Mouse (Mus musculus) forebrain, embryonic 16.5 days (tissue): ENCODE results near the gene Rab11fip3. TPM values are rescaled to one million over a fixed set of nuclear protein-coding genes. Genes with fewer than 3 reads are reported as not detected.

ENCODE experiments used
- ATAC-seq: fragments of 200-750 bp; cut with Nextera tagmentation; 2 replicates; pipeline ENCODE4 v1.8.0; 2017; ENCODE audit warnings: mild to moderate bottlenecking, moderate library complexity
- H3K27ac ChIP-seq: fragments of 300-500 bp; sonication (generic); 2 replicates; pipeline ENCODE4 v1.5.1; 2014; ENCODE audit warnings: low read length, control low read depth
- H3K27me3 ChIP-seq: fragments of 300-500 bp; sonication (generic); replicated peaks from 2 replicates; pipeline ENCODE4 v1.6.1; 2014; ENCODE audit warnings: low read length; ENCODE audit not compliant: control insufficient read depth, insufficient read depth
- H3K36me3 ChIP-seq: fragments of 300-500 bp; sonication (generic); 2 replicates; pipeline ENCODE4 v1.6.1; 2014; ENCODE audit not compliant: control insufficient read depth, insufficient read depth
- H3K4me1 ChIP-seq: fragments of 300-500 bp; sonication (generic); replicated peaks from 2 replicates; pipeline ENCODE4 v1.6.1; 2014; ENCODE audit warnings: low read length; ENCODE audit not compliant: control insufficient read depth, insufficient read depth
- H3K4me2 ChIP-seq: fragments of 300-500 bp; sonication (generic); 2 replicates; pipeline ENCODE4 v1.6.1; 2014; ENCODE audit warnings: mild to moderate bottlenecking, low read length, control low read depth
- H3K4me3 ChIP-seq: fragments of 300-500 bp; sonication (generic); replicated peaks from 2 replicates; pipeline ENCODE4 v1.5.1; 2014; ENCODE audit warnings: mild to moderate bottlenecking, low read length, control low read depth
- H3K9ac ChIP-seq: fragments of 300-500 bp; sonication (generic); replicated peaks from 2 replicates; pipeline ENCODE4 v1.6.1; 2014; ENCODE audit warnings: low read depth, low read length, control low read depth
- H3K9me3 ChIP-seq: fragments of 300-500 bp; sonication (generic); 2 replicates; pipeline ENCODE4 v1.6.1; 2016; ENCODE audit warnings: low read length; ENCODE audit not compliant: control insufficient read depth
- WGBS: fragments of 180-500 bp; shearing (Covaris S2); extraction: QIAGEN DNeasy Blood & Tissue Kit; methylation state at CpG from one replicate; pipeline ENCODE4 v1.1.7; 2014; 5-methylcytosine and 5-hydroxymethylcytosine counted together
- polyA plus RNA-seq: library from polyadenylated mRNA; unstranded; fragments of >200 nt; fragmentation: Nextera tagmentation; extraction: Ambion mirVana; gene quantifications from 2 replicates; pipeline ENCODE4 v1.2.1, GENCODE M21; 2015

The Rab11fip3 gene
- polyA plus RNA-seq, 1 experiment from 2014 or later = 39.9 TPM

DNA sequence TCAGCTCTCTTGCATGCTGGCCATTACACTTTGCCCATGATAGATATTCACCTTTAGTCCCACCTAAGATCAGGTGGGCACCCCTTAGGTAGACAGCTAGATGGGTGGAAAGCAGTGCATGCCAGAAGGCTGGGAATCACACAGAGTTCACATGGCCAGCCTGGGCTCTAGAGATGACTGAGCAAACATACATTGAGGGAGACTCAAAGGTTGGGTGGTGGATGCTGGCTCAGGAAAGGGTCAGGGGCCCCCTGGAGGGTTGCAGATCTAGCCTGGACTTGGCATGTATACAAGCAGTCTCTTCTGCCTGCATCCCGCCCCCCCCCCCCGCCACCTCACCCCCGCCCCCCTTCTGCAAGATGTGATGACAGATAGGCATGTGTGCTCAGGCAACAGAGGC, 118.6 kb downstream of the Rab11fip3 start:
- 0% methylated on average over 1 of the region's 3 CpGs for WGBS
- Histone ChIP-seq H3K4me3 (no peak overlapping the region), H3K27me3 (peaks cover 36% of the 10 kb centered on the region), H3K36me3 (no peaks in the 10 kb centered on the region; the same call in 1 of the 2 replicates), H3K9me3 (no peaks in the 10 kb centered on the region), H3K4me1 (peaks cover 11% of the 10 kb centered on the region), H3K4me2 (no peak overlapping the region), H3K27ac (no peak overlapping the region), H3K9ac (no peak overlapping the region)
- no peak for ATAC-seq

DNA sequence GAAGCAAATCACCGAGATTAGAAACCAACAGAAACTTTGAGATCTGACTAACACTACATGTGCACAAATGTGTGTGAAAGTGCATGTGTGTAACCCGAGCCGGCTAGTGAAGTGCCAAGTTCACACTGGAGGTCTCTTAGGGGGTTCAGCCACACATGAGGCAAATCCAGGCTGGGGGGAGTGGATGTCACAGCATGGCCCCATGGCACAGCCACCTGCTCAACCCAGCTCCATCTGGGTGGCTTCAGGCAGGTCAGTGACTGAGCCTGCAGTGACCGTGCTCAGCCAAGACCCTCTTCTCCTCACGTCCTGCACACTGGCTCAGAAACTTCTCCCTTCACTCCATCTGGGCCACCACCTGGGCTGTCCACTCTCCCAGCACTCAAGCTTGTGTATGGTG, 119.4 kb downstream of the Rab11fip3 start:
- ATAC-seq = no peak
- no peak overlapping the region for H3K9ac ChIP-seq
- H3K4me3 ChIP-seq = no peak overlapping the region
- H3K9me3 ChIP-seq = no peaks in the 10 kb centered on the region
- no peaks in the 10 kb centered on the region for H3K36me3 ChIP-seq
- no peak overlapping the region for H3K27ac ChIP-seq
- 80% methylated on average over 5 of the region's 5 CpGs for WGBS
- no peak overlapping the region for H3K4me2 ChIP-seq
- H3K27me3 ChIP-seq = peaks cover 36% of the 10 kb centered on the region
- peaks cover 11% of the 10 kb centered on the region for H3K4me1 ChIP-seq

DNA sequence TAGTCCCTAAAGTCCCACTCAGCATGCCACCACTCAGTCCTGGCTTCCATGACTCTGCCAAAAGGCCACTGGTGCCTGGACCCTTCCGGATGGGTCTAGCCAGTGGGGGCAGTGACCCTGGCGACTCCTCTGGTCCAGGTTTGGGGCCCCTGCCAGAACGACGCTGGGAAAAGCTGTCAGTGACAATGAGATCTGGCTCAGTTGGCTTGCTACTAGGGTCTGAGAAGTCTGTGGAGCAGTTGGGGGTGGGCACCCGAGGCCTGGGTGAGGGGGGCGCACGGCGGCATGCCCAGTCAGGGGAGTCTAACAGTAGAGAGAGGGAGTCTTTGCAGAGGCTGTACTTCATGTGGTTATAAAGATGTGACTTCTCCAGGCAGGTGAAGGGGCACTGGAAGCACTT, 121.3 kb downstream of the Rab11fip3 start:
- H3K4me2 ChIP-seq = no peak overlapping the region
- WGBS = 78% methylated on average over 8 of the region's 8 CpGs
- no peak for ATAC-seq
- H3K27me3 ChIP-seq = peaks cover 30% of the 10 kb centered on the region
- no peaks in the 10 kb centered on the region for H3K36me3 ChIP-seq
- H3K4me1 ChIP-seq = peaks cover 11% of the 10 kb centered on the region
- H3K4me3 ChIP-seq = no peak overlapping the region
- H3K9me3 ChIP-seq = no peaks in the 10 kb centered on the region
- H3K9ac ChIP-seq = no peak overlapping the region
- H3K27ac ChIP-seq = no peak overlapping the region

DNA sequence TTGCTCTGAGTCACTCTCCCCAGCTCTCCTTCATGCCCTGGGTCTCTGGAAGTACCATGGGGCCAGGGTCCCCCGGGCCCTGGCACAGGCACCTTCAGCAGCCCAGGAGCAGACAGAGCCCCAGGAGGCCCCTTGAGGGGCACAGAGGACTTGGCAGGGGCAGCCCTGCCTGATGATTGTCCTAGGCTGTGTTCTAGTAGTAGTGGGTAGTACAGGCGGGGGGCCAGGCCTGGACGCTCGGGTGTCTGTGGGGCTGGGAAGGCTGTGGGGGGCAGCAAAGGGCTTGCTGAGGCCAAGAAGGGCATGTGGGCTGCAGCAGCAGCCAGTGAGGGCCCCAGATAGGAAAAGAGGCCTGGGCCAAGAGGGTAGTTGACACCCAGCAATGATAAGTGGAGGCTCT, 121.8 kb downstream of the Rab11fip3 start:
- no peaks in the 10 kb centered on the region for H3K36me3 ChIP-seq
- H3K4me1 ChIP-seq = peaks cover 11% of the 10 kb centered on the region
- no peak overlapping the region for H3K27ac ChIP-seq
- H3K9ac ChIP-seq = no peak overlapping the region
- H3K9me3 ChIP-seq = no peaks in the 10 kb centered on the region
- 82% methylated on average over 4 of the region's 4 CpGs for whole genome bisulfite sequencing
- H3K27me3 ChIP-seq = peaks cover 25% of the 10 kb centered on the region
- H3K4me3 ChIP-seq = no peak overlapping the region
- H3K4me2 ChIP-seq = no peak overlapping the region
- ATAC-seq = no peak

GRCm38 (mm10) chr17:25946891-25947290, 122.5 kb downstream of the Rab11fip3 start:
- no peak for ATAC-seq
- Histone ChIP-seq H3K27me3 (peaks cover 18% of the 10 kb centered on the region), H3K4me2 (no peak overlapping the region), H3K9ac (no peak overlapping the region), H3K9me3 (no peaks in the 10 kb centered on the region), H3K36me3 (no peaks in the 10 kb centered on the region), H3K27ac (no peak overlapping the region), H3K4me3 (no peak overlapping the region), H3K4me1 (peaks cover 14% of the 10 kb centered on the region)
- WGBS = 90% methylated on average over 8 of the region's 8 CpGs

GRCm38 (mm10) chr17:25946349-25946748, 123.0 kb downstream of the Rab11fip3 start:
- peaks cover 10% of the 10 kb centered on the region for H3K4me1 ChIP-seq
- H3K27ac ChIP-seq = no peak overlapping the region
- H3K4me2 ChIP-seq = no peak overlapping the region
- H3K9me3 ChIP-seq = no peaks in the 10 kb centered on the region
- WGBS = 75% methylated on average over 7 of the region's 7 CpGs
- ATAC-seq = no peak
- no peaks in the 10 kb centered on the region for H3K36me3 ChIP-seq
- no peak overlapping the region for H3K4me3 ChIP-seq
- peaks cover 12% of the 10 kb centered on the region for H3K27me3 ChIP-seq
- H3K9ac ChIP-seq = no peak overlapping the region

DNA sequence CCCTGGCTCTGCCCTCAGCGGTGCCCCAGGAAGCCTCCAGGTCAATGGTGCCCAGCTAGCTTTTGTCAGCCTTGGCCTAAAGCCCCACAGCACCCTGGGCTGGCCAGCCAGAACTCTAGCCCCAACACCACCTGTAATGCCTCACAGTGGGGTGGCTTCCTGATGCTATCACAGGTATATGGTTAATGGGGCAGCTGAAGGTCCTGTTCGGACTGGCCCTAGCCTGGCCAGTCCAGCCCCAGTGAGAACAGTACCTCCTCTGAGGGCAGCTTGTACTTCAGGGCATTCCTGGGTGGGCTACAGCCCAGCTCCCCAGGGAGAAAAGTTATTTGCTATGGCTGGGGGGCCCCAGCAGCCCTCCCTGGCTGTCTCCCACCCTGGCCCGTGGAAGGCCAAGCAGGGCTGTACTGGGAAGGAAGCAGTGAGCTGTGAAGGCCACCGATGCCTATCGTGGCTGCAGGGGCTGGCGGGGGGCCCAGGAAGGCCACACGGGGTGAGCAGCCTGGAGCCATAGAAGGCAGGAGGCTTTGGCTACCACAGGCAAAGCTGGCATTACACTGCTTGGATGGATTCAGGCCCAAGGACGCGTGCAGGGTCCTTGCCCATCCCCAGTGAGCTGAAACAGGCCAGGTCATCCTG, 123.7 kb downstream of the Rab11fip3 start:
- Histone ChIP-seq H3K9ac (no peak overlapping the region), H3K4me1 (peaks cover 14% of the 10 kb centered on the region), H3K36me3 (no peaks in the 10 kb centered on the region), H3K9me3 (no peaks in the 10 kb centered on the region), H3K4me2 (no peak overlapping the region), H3K4me3 (no peak overlapping the region), H3K27me3 (peaks cover 8% of the 10 kb centered on the region; the same call in 1 of the 2 replicates), H3K27ac (no peak overlapping the region)
- no peak for ATAC-seq
- WGBS = 58% methylated on average over 9 of the region's 9 CpGs

DNA sequence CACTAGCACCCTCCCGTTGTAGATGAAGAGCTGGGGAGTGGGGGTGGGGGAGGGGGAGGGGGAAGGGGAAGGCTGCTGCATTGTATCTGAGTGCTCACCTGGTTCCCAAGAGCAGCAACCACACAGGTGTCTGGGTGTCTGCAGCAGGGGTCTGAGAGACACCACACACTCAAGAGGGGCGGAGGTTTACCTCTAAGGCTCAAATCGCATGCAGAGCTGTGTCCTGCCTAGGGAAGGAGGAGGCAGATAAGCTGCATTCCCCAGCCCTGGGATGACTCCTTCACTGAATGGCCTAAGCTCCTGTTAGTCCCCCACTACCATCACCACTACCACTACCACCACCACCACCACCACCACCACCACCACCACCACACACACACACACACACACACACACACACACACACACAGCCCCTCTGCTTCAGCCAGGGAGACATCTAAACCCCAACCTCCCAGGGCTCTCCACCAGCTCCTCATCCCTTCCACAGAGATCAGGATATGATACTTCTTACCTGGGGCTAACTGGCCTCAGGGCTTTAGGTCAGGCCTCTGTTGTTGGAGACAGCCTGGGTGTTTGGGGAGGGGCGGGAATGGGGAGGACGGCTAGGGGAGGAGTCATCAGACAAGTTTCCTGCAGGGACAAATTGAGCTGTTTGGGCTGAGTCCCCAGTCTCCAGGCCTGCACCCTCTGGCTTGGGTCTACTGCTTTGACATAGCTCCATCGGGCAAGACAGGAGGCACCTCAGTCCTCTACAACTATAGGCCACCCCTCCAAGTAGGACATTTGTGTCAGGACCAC, 124.8 kb downstream of the Rab11fip3 start, which contains the start of the genes Pigq and Nhlrc4:
Pigq (minus strand) TSS at position 571 of the 798 bp plus-strand sequence.
Nhlrc4 (minus strand) TSS at position 596 of the 798 bp plus-strand sequence.
- no peaks in the 10 kb centered on the region for H3K36me3 ChIP-seq
- no peak within 1 kb of the TSS for H3K27ac ChIP-seq
- H3K9ac ChIP-seq = no peak within 1 kb of the TSS
- no peak within 1 kb of the TSS for H3K4me2 ChIP-seq
- 67% methylated on average over 6 of the region's 6 CpGs for WGBS
- peaks cover 14% of the 10 kb centered on the region for H3K4me1 ChIP-seq
- no peaks in the 10 kb centered on the region for H3K9me3 ChIP-seq
- H3K4me3 ChIP-seq = no peak within 1 kb of the TSS
- no peaks in the 10 kb centered on the region for H3K27me3 ChIP-seq
- ATAC-seq = no peak

DNA sequence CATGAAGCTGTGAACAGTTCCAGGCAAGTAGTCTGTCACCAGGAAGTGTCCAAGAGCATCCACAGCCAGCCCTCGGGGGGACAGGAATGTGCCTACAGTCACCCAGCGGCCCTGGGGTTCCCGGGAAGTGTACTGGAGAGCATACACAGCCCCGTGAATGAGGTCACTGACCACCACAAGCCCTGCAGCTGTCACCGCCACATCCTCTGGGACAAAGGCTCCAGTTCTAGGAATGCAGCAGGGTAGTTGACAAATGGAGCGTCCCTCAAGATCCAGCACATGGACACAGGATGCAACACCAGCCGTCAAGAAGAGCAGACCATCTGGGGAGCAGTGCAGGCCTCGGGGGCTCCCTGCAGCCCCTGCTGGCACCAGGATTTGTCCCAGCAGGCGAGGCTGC, 125.6 kb downstream of the Rab11fip3 start:
- H3K27me3 ChIP-seq = no peaks in the 10 kb centered on the region
- no peaks in the 10 kb centered on the region for H3K36me3 ChIP-seq
- H3K4me2 ChIP-seq = no peak overlapping the region
- H3K9me3 ChIP-seq = no peaks in the 10 kb centered on the region
- H3K4me3 ChIP-seq = no peak overlapping the region
- no peak overlapping the region for H3K9ac ChIP-seq
- no peak overlapping the region for H3K27ac ChIP-seq
- peaks cover 14% of the 10 kb centered on the region for H3K4me1 ChIP-seq
- ATAC-seq = no peak
- WGBS = 73% methylated on average over 9 of the region's 9 CpGs
